Mouse (Mus musculus): ENCODE results near the gene Rufy3. TPM values are rescaled to one million over a fixed set of nuclear protein-coding genes. Genes with fewer than 3 reads are reported as not detected.

Gene Rufy3
- total and polyA plus RNA-seq, 2 experiments from 2014 or later = 7.3 to 12.7 TPM

- no peak overlapping the region for H3K4me2 ChIP-seq (ENCODE audit: low read depth, low read length)
- H3K4me3 ChIP-seq (ENCODE audit: low read depth, low read length) = no peak overlapping the region
- H3K4me1 ChIP-seq (ENCODE audit: control insufficient read depth, insufficient read depth) = no peaks in the 10 kb centered on the region
- H3K9me3 ChIP-seq (replicated peaks; ENCODE audit: control insufficient read depth, low read length) = no peaks in the 10 kb centered on the region
- ATAC-seq (ENCODE audit: insufficient read depth, low read depth) = no peak
- H3K36me3 ChIP-seq (replicated peaks; ENCODE audit: control insufficient read depth, insufficient read depth, low read length) = no peaks in the 10 kb centered on the region
- H3K27me3 ChIP-seq (ENCODE audit: control insufficient read depth, insufficient read depth, low read length) = no peaks in the 10 kb centered on the region
- WGBS = 93% methylated on average over 4 of the region's 4 CpGs
- TF ChIP-seq EP300 (IDR thresholded peaks at IDR 0.05; ENCODE audit: low read depth) (no peak), CTCF (IDR thresholded peaks at IDR 0.05; ENCODE audit: low read depth) (no peak)
- H3K27ac ChIP-seq (ENCODE audit: low read depth) = no peak overlapping the region
- no peak for DNase-seq (ENCODE audit: low spot score)
- H3K9ac ChIP-seq (replicated peaks; ENCODE audit: low read depth, low read length) = no peak overlapping the region
Observed at GRCm38 (mm10) chr5:88692586-88692985, 127.7 kb downstream of the Rufy3 start.

- H3K4me1 ChIP-seq (ENCODE audit: control insufficient read depth, insufficient read depth) = no peaks in the 10 kb centered on the region
- TF ChIP-seq CTCF (IDR thresholded peaks at IDR 0.05; ENCODE audit: low read depth) (no peak), EP300 (IDR thresholded peaks at IDR 0.05; ENCODE audit: low read depth) (no peak)
- no peak for DNase-seq (ENCODE audit: low spot score)
- no peak overlapping the region for H3K4me3 ChIP-seq (ENCODE audit: low read depth, low read length)
- no peak overlapping the region for H3K27ac ChIP-seq (ENCODE audit: low read depth)
- no peaks in the 10 kb centered on the region for H3K9me3 ChIP-seq (replicated peaks; ENCODE audit: control insufficient read depth, low read length)
- no peak overlapping the region for H3K9ac ChIP-seq (replicated peaks; ENCODE audit: low read depth, low read length)
- no peak overlapping the region for H3K4me2 ChIP-seq (ENCODE audit: low read depth, low read length)
- no peaks in the 10 kb centered on the region for H3K36me3 ChIP-seq (replicated peaks; ENCODE audit: control insufficient read depth, insufficient read depth, low read length)
- H3K27me3 ChIP-seq (ENCODE audit: control insufficient read depth, insufficient read depth, low read length) = no peaks in the 10 kb centered on the region
- ATAC-seq (ENCODE audit: insufficient read depth, low read depth) = no peak
Observed at GRCm38 (mm10) chr5:88693057-88693456, 128.2 kb downstream of the Rufy3 start.

GRCm38 (mm10) chr5:88697291-88697690 lies 132.5 kb downstream of the Rufy3 start:
- no peak overlapping the region for H3K27ac ChIP-seq (ENCODE audit: low read depth)
- H3K4me3 ChIP-seq (ENCODE audit: low read depth, low read length) = no peak overlapping the region
- no peaks in the 10 kb centered on the region for H3K4me1 ChIP-seq (ENCODE audit: control insufficient read depth, insufficient read depth)
- no peaks in the 10 kb centered on the region for H3K27me3 ChIP-seq (ENCODE audit: control insufficient read depth, insufficient read depth, low read length)
- ATAC-seq (ENCODE audit: insufficient read depth, low read depth) = no peak
- no peak for DNase-seq (ENCODE audit: low spot score)
- no peak for TF ChIP-seq CTCF (IDR thresholded peaks at IDR 0.05; ENCODE audit: low read depth)
- no peak for TF ChIP-seq EP300 (IDR thresholded peaks at IDR 0.05; ENCODE audit: low read depth)
- no peaks in the 10 kb centered on the region for H3K9me3 ChIP-seq (replicated peaks; ENCODE audit: control insufficient read depth, low read length)
- no peak overlapping the region for H3K4me2 ChIP-seq (ENCODE audit: low read depth, low read length)
- no peak overlapping the region for H3K9ac ChIP-seq (replicated peaks; ENCODE audit: low read depth, low read length)
- H3K36me3 ChIP-seq (replicated peaks; ENCODE audit: control insufficient read depth, insufficient read depth, low read length) = no peaks in the 10 kb centered on the region
- WGBS = 71% methylated on average over 5 of the region's 5 CpGs

- no peak overlapping the region for H3K4me2 ChIP-seq (ENCODE audit: low read depth, low read length)
- no peaks in the 10 kb centered on the region for H3K9me3 ChIP-seq (replicated peaks; ENCODE audit: control insufficient read depth, low read length)
- no peak overlapping the region for H3K27ac ChIP-seq (ENCODE audit: low read depth)
- H3K27me3 ChIP-seq (ENCODE audit: control insufficient read depth, insufficient read depth, low read length) = no peaks in the 10 kb centered on the region
- ATAC-seq (ENCODE audit: insufficient read depth, low read depth) = no peak
- TF ChIP-seq EP300 (IDR thresholded peaks at IDR 0.05; ENCODE audit: low read depth) = no peak
- TF ChIP-seq CTCF (IDR thresholded peaks at IDR 0.05; ENCODE audit: low read depth) = no peak
- no peaks in the 10 kb centered on the region for H3K4me1 ChIP-seq (ENCODE audit: control insufficient read depth, insufficient read depth)
- no peak for DNase-seq (ENCODE audit: low spot score)
- H3K9ac ChIP-seq (replicated peaks; ENCODE audit: low read depth, low read length) = no peak overlapping the region
- 67% methylated on average over 4 of the region's 4 CpGs for WGBS
- H3K36me3 ChIP-seq (replicated peaks; ENCODE audit: control insufficient read depth, insufficient read depth, low read length) = no peaks in the 10 kb centered on the region
- H3K4me3 ChIP-seq (ENCODE audit: low read depth, low read length) = no peak overlapping the region
Observed at GRCm38 (mm10) chr5:88699251-88699913, 134.5 kb downstream of the Rufy3 start.

Other genes with a start within 250 kb of the Rufy3 start
- gene Prol1, start 247.7 kb upstream of the Rufy3 start, total RNA-seq (2014; rRNA removed; ENCODE audit: low replicate concordance) = not detected in 2 replicates
- gene Prol1, start 247.7 kb upstream of the Rufy3 start, polyA plus RNA-seq (2015; fragmentation: Nextera tagmentation; extraction: Ambion mirVana) = not detected in 2 replicates
- not detected in 2 replicates for gene Amtn, start 188.9 kb upstream of the Rufy3 start, total RNA-seq (2014; rRNA removed; ENCODE audit: low replicate concordance)
- not detected in 2 replicates for gene Amtn, start 188.9 kb upstream of the Rufy3 start, polyA plus RNA-seq (2015; fragmentation: Nextera tagmentation; extraction: Ambion mirVana)
- gene Ambn, start 109.0 kb upstream of the Rufy3 start, total RNA-seq (2014; rRNA removed; ENCODE audit: low replicate concordance) = not detected in 2 replicates
- gene Ambn, start 109.0 kb upstream of the Rufy3 start, polyA plus RNA-seq (2015; fragmentation: Nextera tagmentation; extraction: Ambion mirVana) = not detected in 2 replicates
- not detected in 2 replicates for gene Enam, start 77.1 kb upstream of the Rufy3 start, total RNA-seq (2014; rRNA removed; ENCODE audit: low replicate concordance)
- not detected in 2 replicates for gene Enam, start 77.1 kb upstream of the Rufy3 start, polyA plus RNA-seq (2015; fragmentation: Nextera tagmentation; extraction: Ambion mirVana)
- not detected in 2 replicates for gene Jchain, start 37.1 kb upstream of the Rufy3 start, total RNA-seq (2014; rRNA removed; ENCODE audit: low replicate concordance)
- 0.05 and 0.10 TPM in 2 replicates for gene Jchain, start 37.1 kb upstream of the Rufy3 start, polyA plus RNA-seq (2015; fragmentation: Nextera tagmentation; extraction: Ambion mirVana)
- gene Utp3, start 10.6 kb upstream of the Rufy3 start, total RNA-seq (2014; rRNA removed; ENCODE audit: low replicate concordance) = 6.3 and 13.4 TPM in 2 replicates
- 36.1 and 37.2 TPM in 2 replicates for gene Utp3, start 10.6 kb upstream of the Rufy3 start, polyA plus RNA-seq (2015; fragmentation: Nextera tagmentation; extraction: Ambion mirVana)
- 68.2 and 83.1 TPM in 2 replicates for gene Grsf1, start 111.1 kb downstream of the Rufy3 start, total RNA-seq (2014; rRNA removed; ENCODE audit: low replicate concordance)
- 112 and 125 TPM in 2 replicates for gene Grsf1, start 111.1 kb downstream of the Rufy3 start, polyA plus RNA-seq (2015; fragmentation: Nextera tagmentation; extraction: Ambion mirVana)
- 19.7 and 25.8 TPM in 2 replicates for gene Mob1b, start 155.8 kb downstream of the Rufy3 start, total RNA-seq (2014; rRNA removed; ENCODE audit: low replicate concordance)
- gene Mob1b, start 155.8 kb downstream of the Rufy3 start, polyA plus RNA-seq (2015; fragmentation: Nextera tagmentation; extraction: Ambion mirVana) = 14.4 and 17.2 TPM in 2 replicates
- gene Dck, start 200.0 kb downstream of the Rufy3 start, total RNA-seq (2014; rRNA removed; ENCODE audit: low replicate concordance) = 8.2 and 24.2 TPM in 2 replicates
- gene Dck, start 200.0 kb downstream of the Rufy3 start, polyA plus RNA-seq (2015; fragmentation: Nextera tagmentation; extraction: Ambion mirVana) = 10.3 and 10.5 TPM in 2 replicates